Mouse (Mus musculus) liver, embryonic 14.5 days (tissue): ENCODE results near the gene Hivep3.

Source experiments
- CTCF ChIP-seq: IDR thresholded peaks from 2 replicates; pipeline ENCODE4 v1.5.1; 2016; ENCODE audit warnings: antibody characterized with exemption, low read depth, control low read depth
- EP300 ChIP-seq: IDR thresholded peaks from 2 replicates; pipeline ENCODE4 v1.6.1; 2016; ENCODE audit warnings: antibody characterized with exemption, low read depth

DNA sequence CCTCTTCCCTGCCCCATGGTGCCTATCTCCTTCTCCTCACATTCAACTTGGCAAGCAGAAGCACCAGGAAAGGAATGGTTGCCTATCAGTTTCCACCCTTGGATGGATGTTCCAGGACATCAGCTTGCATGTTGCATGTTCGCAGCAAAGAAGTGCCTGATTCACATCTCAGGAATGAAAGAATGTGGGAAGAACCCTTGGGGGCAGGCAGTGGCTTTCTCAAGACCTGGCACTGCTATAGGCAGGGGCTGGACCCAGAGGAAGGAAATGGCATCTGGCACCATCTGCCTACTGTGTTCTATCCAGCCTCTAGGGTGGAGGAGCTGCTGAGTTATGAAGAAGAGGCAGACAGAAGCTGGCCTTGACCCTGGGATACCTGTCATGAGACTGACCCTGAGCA is 296.4 kb downstream of the Hivep3 start:
- TF ChIP-seq EP300 = no peak
- no peak for TF ChIP-seq CTCF
